Mouse (Mus musculus) thymus, postnatal 14 days (tissue): ENCODE results near the gene Gm20388.

Source experiments
- DNase-seq: peaks from one replicate; pipeline ENCODE4 v3.0.0; 2021

Gm20388 gene

GRCm38 (mm10) chr8:121818226-121818625, 1907.6 kb downstream of the Gm20388 start:
- DNase-seq: no peak

GRCm38 (mm10) chr8:121820840-121821239, 1910.2 kb downstream of the Gm20388 start:
- no peak for DNase-seq

- no peak for DNase-seq
Observed at GRCm38 (mm10) chr8:121821320-121821719, 1910.7 kb downstream of the Gm20388 start.

GRCm38 (mm10) chr8:121821770-121822169, 1911.1 kb downstream of the Gm20388 start:
- no peak for DNase-seq

GRCm38 (mm10) chr8:121827726-121828125, 1917.1 kb downstream of the Gm20388 start:
- no peak for DNase-seq

GRCm38 (mm10) chr8:121828376-121829023, 1917.9 kb downstream of the Gm20388 start:
- no peak for DNase-seq

GRCm38 (mm10) chr8:121829048-121829776, 1918.6 kb downstream of the Gm20388 start, which contains the start of gene Klhdc4:
TSS of gene Klhdc4 (minus strand) at chr8:121829569.
- DNase-seq: peak; percentile 87

GRCm38 (mm10) chr8:121829777-121830362, 1919.2 kb downstream of the Gm20388 start:
- no peak for DNase-seq

GRCm38 (mm10) chr8:121832061-121832460, 1921.4 kb downstream of the Gm20388 start:
- DNase-seq: no peak

GRCm38 (mm10) chr8:121832503-121832902, 1921.9 kb downstream of the Gm20388 start:
- DNase-seq: peak; percentile 72

- peak; percentile 57 for DNase-seq
Observed at GRCm38 (mm10) chr8:121841242-121841641, 1930.6 kb downstream of the Gm20388 start.

GRCm38 (mm10) chr8:121842064-121842955, 1931.7 kb downstream of the Gm20388 start:
- no peak for DNase-seq

- no peak for DNase-seq
Observed at GRCm38 (mm10) chr8:121843184-121843733, 1932.6 kb downstream of the Gm20388 start.

GRCm38 (mm10) chr8:121844765-121845164, 1934.1 kb downstream of the Gm20388 start:
- DNase-seq: no peak

- no peak for DNase-seq
Observed at GRCm38 (mm10) chr8:121846815-121847214, 1936.2 kb downstream of the Gm20388 start.

GRCm38 (mm10) chr8:121847261-121847822, 1936.7 kb downstream of the Gm20388 start:
- DNase-seq: no peak

- DNase-seq: no peak
Observed at GRCm38 (mm10) chr8:121847987-121848386, 1937.3 kb downstream of the Gm20388 start.

GRCm38 (mm10) chr8:121848495-121848894, 1937.9 kb downstream of the Gm20388 start:
- DNase-seq: no peak

- DNase-seq: no peak
Observed at GRCm38 (mm10) chr8:121849303-121849702, 1938.7 kb downstream of the Gm20388 start.

GRCm38 (mm10) chr8:121850018-121850417, 1939.4 kb downstream of the Gm20388 start:
- DNase-seq: peak; percentile 76

GRCm38 (mm10) chr8:121850436-121850820, 1939.8 kb downstream of the Gm20388 start:
- DNase-seq: no peak

- peak; percentile 98 for DNase-seq
Observed at GRCm38 (mm10) chr8:121850821-121851470, 1940.3 kb downstream of the Gm20388 start.
